Mouse (Mus musculus): ENCODE measurements at regions not wholly inside any gene's neighbourhood (a gene's known extent, or its start where the extent isn't known, plus 50 kb on each side); places are given as distances from the start of the nearest gene placed in this dataset.
"Not testable (repeated sequence)": the region's sequence is repeated elsewhere in the genome, so short reads cannot be mapped to it uniquely, and the experiment has no call there.

DNA sequence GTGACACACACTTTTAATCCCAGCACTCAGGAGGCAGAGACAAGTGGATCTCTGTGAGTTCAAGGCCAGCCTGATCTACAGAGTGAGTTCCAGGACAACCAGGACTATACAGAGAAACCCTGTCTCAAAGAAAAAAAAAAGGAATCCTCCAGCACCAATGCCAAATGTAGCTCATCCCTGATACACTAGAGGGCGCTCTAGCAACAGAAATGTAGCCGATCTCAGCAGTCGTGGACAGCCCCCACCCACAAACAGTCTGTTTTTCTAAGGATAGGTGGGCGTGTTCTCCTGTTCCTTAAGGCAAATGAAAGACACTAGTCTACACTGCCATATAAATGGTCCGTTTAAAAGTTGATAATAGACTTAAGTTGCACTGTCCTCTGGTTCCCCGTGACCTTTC, 2447.9 kb upstream of the Gm8797 start:
- not testable (repeated sequence) for TF ChIP-seq MYC (IDR thresholded peaks at IDR 0.05; ENCODE audit: low read depth, low read length); MEF2A (IDR thresholded peaks at IDR 0.05; ENCODE audit: borderline replicate concordance, low read depth, low read length)
- peak; percentile 46 for TF ChIP-seq RAD21 (IDR thresholded peaks at IDR 0.05; ENCODE audit: low read depth, low read length)
